Mouse (Mus musculus) bone marrow, adult 2 months (tissue): Measurements from ENCODE around the gene Atf4.

Experiments
- CTCF ChIP-seq: fragments of 200-500 bp; IDR thresholded peaks from 2 replicates; pipeline ENCODE4 v1.5.1; 2011; ENCODE audit warnings: low read length, control low read depth; ENCODE audit not compliant: control insufficient read depth, insufficient read depth
- POLR2A ChIP-seq: fragments of 200-500 bp; IDR thresholded peaks from 2 replicates; pipeline ENCODE4 v1.6.1; 2011; ENCODE audit warnings: low read depth, mild to moderate bottlenecking, control low read depth, low read length, borderline replicate concordance; ENCODE audit not compliant: control insufficient read depth

GRCm38 (mm10) chr15:80250586-80250985 lies 4.4 kb upstream of the Atf4 start:
- TF ChIP-seq CTCF (no peak), POLR2A (no peak)
